Mouse (Mus musculus): ENCODE measurements around the gene Kmt2c.

DNA sequence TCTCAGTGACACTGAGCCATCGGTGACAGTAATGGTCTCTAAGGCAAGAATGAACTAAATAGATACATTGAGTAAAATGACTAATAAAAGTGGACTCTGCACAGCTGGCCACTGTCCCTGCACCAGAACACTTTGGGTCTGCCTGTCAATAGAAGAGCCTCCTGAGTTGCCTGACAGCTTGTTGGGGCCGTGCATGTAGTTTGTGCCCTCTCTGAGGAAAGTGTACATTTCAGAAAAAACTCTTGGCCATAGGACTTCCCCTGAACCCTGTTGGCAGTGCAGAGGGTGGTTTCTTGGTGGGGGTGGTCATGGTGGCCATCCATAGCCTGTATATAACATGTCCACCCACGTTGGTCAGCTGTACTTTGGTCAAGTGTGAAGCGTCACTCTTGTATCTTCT lies 244.1 kb downstream of the Kmt2c start:
- TF ChIP-seq GATA1 (IDR thresholded peaks at IDR 0.05; ENCODE audit: borderline replicate concordance, low read length) (no peak), FLI1 (IDR thresholded peaks at IDR 0.05; ENCODE audit: low read length) (no peak)

Data from megakaryocyte, embryonic 14.5 days (primary cell).